Mouse (Mus musculus): ENCODE measurements around the gene 4933407L21Rik. TPM values are rescaled to one million over a fixed set of nuclear protein-coding genes. Genes with fewer than 3 reads are reported as not detected.

4933407L21Rik gene
- total RNA-seq, 2 experiments from 2014 or later, result not detected

Other genes with a start within 250 kb of the 4933407L21Rik start
- gene A630001G21Rik, start 149.8 kb upstream of the 4933407L21Rik start, total RNA-seq (2015; ENCODE audit: low replicate concordance), result 14.4 and 23.5 TPM in 2 replicates
- gene A630001G21Rik, start 149.8 kb upstream of the 4933407L21Rik start, total RNA-seq (2017; ENCODE audit: low replicate concordance), result 6.3 and 6.7 TPM in 2 replicates
- gene Cab39, start 135.0 kb upstream of the 4933407L21Rik start, total RNA-seq (2015; ENCODE audit: low replicate concordance), result 42.3 and 44.0 TPM in 2 replicates
- gene Cab39, start 135.0 kb upstream of the 4933407L21Rik start, total RNA-seq (2017; ENCODE audit: low replicate concordance), result 46.5 and 52.2 TPM in 2 replicates
- gene Itm2c, start 34.2 kb upstream of the 4933407L21Rik start, total RNA-seq (2015; ENCODE audit: low replicate concordance), result 3.4 and 9.4 TPM in 2 replicates
- 6.3 and 12.1 TPM in 2 replicates for gene Itm2c, start 34.2 kb upstream of the 4933407L21Rik start, total RNA-seq (2017; ENCODE audit: low replicate concordance)
- gene Gpr55, start 32.5 kb downstream of the 4933407L21Rik start, total RNA-seq (2015; ENCODE audit: low replicate concordance), result not detected in 2 replicates
- 0.39 TPM in 1 of 2 replicates, not detected in the other for gene Gpr55, start 32.5 kb downstream of the 4933407L21Rik start, total RNA-seq (2017; ENCODE audit: low replicate concordance)
- not detected in 2 replicates for gene Spata3, start 88.3 kb downstream of the 4933407L21Rik start, total RNA-seq (2015; ENCODE audit: low replicate concordance)
- not detected in 2 replicates for gene Spata3, start 88.3 kb downstream of the 4933407L21Rik start, total RNA-seq (2017; ENCODE audit: low replicate concordance)
- gene 2810459M11Rik, start 117.4 kb downstream of the 4933407L21Rik start, total RNA-seq (2015; ENCODE audit: low replicate concordance), result not detected in 2 replicates
- not detected in 2 replicates for gene 2810459M11Rik, start 117.4 kb downstream of the 4933407L21Rik start, total RNA-seq (2017; ENCODE audit: low replicate concordance)
- gene Psmd1, start 135.9 kb downstream of the 4933407L21Rik start, total RNA-seq (2015; ENCODE audit: low replicate concordance), result 54.8 and 84.7 TPM in 2 replicates
- 83.6 and 94.6 TPM in 2 replicates for gene Psmd1, start 135.9 kb downstream of the 4933407L21Rik start, total RNA-seq (2017; ENCODE audit: low replicate concordance)
- not detected in 2 replicates for gene Htr2b, start 183.5 kb downstream of the 4933407L21Rik start, total RNA-seq (2015; ENCODE audit: low replicate concordance)
- gene Htr2b, start 183.5 kb downstream of the 4933407L21Rik start, total RNA-seq (2017; ENCODE audit: low replicate concordance), result 0.51 TPM in 1 of 2 replicates, not detected in the other
- 17.7 and 34.8 TPM in 2 replicates for gene Gm21972, start 205.2 kb downstream of the 4933407L21Rik start, total RNA-seq (2015; ENCODE audit: low replicate concordance)
- 9.0 TPM in 1 of 2 replicates, not detected in the other for gene Gm21972, start 205.2 kb downstream of the 4933407L21Rik start, total RNA-seq (2017; ENCODE audit: low replicate concordance)
- gene Armc9, start 226.3 kb downstream of the 4933407L21Rik start, total RNA-seq (2015; ENCODE audit: low replicate concordance), result 13.7 and 24.3 TPM in 2 replicates
- gene Armc9, start 226.3 kb downstream of the 4933407L21Rik start, total RNA-seq (2017; ENCODE audit: low replicate concordance), result 7.5 and 24.4 TPM in 2 replicates

All from erythroid progenitor cell, adult 5-6 weeks (primary cell).